Mouse (Mus musculus): Measurements from ENCODE around the gene Trim15. TPM values are rescaled to one million over a fixed set of nuclear protein-coding genes. Genes with fewer than 3 reads are reported as not detected.

The Trim15 gene
- 0.43 and 3.0 TPM in 2 replicates for polyA plus RNA-seq (2012; rRNA removed)

GRCm38 (mm10) chr17:36866719-36867527 is at the start of gene Trim15:
Trim15 (minus strand) TSS chr17:36867210.

GRCm38 (mm10) chr17:36897552-36898205 is 30.7 kb upstream of the Trim15 start, which contains the start of gene Trim31:
Trim31 (plus strand) TSS chr17:36898118.

GRCm38 (mm10) chr17:36890073-36890903 is 23.3 kb upstream of the Trim15 start, which contains the start of gene Trim40:
Trim40 (minus strand) TSS chr17:36890123.

GRCm38 (mm10) chr17:36869284-36869954 is 2.4 kb upstream of the Trim15 start, which contains the start of gene Trim10:
Trim10 (plus strand) TSS chr17:36869574.

GRCm38 (mm10) chr17:36836874-36837647 is 29.9 kb downstream of the Trim15 start, which contains the start of gene Trim26:
Trim26 (plus strand) TSS chr17:36837134.

GRCm38 (mm10) chr17:36811871-36812270 is 55.1 kb downstream of the Trim15 start, which contains the start of gene H2-M10.6:
H2-M10.6 (plus strand) TSS chr17:36812171.

Other genes with a start within 250 kb of the Trim15 start
- not detected in 2 replicates for gene H2-M9, start 224.5 kb downstream of the Trim15 start, polyA plus RNA-seq (2012; rRNA removed)
- not detected in 2 replicates for gene H2-M1, start 195.0 kb downstream of the Trim15 start, polyA plus RNA-seq (2012; rRNA removed)
- not detected in 2 replicates for gene H2-M10.5, start 94.3 kb downstream of the Trim15 start, polyA plus RNA-seq (2012; rRNA removed)
- not detected in 2 replicates for gene H2-M10.6, start 55.0 kb downstream of the Trim15 start, polyA plus RNA-seq (2012; rRNA removed)
- gene Trim26, start 30.1 kb downstream of the Trim15 start, polyA plus RNA-seq (2012; rRNA removed), result 27.3 and 28.2 TPM in 2 replicates
- gene Trim10, start 2.4 kb upstream of the Trim15 start, polyA plus RNA-seq (2012; rRNA removed), result 0.05 TPM in 2 replicates
- gene Trim40, start 22.9 kb upstream of the Trim15 start, polyA plus RNA-seq (2012; rRNA removed), result 0.15 and 0.21 TPM in 2 replicates
- not detected in 2 replicates for gene Trim31, start 30.9 kb upstream of the Trim15 start, polyA plus RNA-seq (2012; rRNA removed)
- 1.5 and 2.0 TPM in 2 replicates for gene Rnf39, start 75.7 kb upstream of the Trim15 start, polyA plus RNA-seq (2012; rRNA removed)
- gene Ppp1r11, start 84.5 kb upstream of the Trim15 start, polyA plus RNA-seq (2012; rRNA removed), result 154 and 160 TPM in 2 replicates
- gene Znrd1, start 91.3 kb upstream of the Trim15 start, polyA plus RNA-seq (2012; rRNA removed), result 42.6 and 42.9 TPM in 2 replicates
- 4.1 and 4.6 TPM in 2 replicates for gene Znrd1as, start 91.4 kb upstream of the Trim15 start, polyA plus RNA-seq (2012; rRNA removed)
- gene 2410137M14Rik, start 114.0 kb upstream of the Trim15 start, polyA plus RNA-seq (2012; rRNA removed), result 1.6 and 1.9 TPM in 2 replicates
- gene H2-M5, start 122.3 kb upstream of the Trim15 start, polyA plus RNA-seq (2012; rRNA removed), result 13.8 and 14.5 TPM in 2 replicates
- gene Zfp57, start 134.0 kb upstream of the Trim15 start, polyA plus RNA-seq (2012; rRNA removed), result 444 and 477 TPM in 2 replicates
- gene Mog, start 156.2 kb upstream of the Trim15 start, polyA plus RNA-seq (2012; rRNA removed), result 0.08 and 0.11 TPM in 2 replicates
- gene Gabbr1, start 178.8 kb upstream of the Trim15 start, polyA plus RNA-seq (2012; rRNA removed), result 279 and 285 TPM in 2 replicates
- not detected in 2 replicates for gene Olfr90, start 221.3 kb upstream of the Trim15 start, polyA plus RNA-seq (2012; rRNA removed)
- gene Olfr91, start 231.1 kb upstream of the Trim15 start, polyA plus RNA-seq (2012; rRNA removed), result not detected in 2 replicates

All from central nervous system, embryonic 18 days (tissue).